Mouse (Mus musculus) adrenal gland, adult 8-10 months (tissue): ENCODE data around the gene Gm6676. TPM values are rescaled to one million over a fixed set of nuclear protein-coding genes. Genes with fewer than 3 reads are reported as not detected.
"Not testable (repeated sequence)": the region's sequence is repeated elsewhere in the genome, so short reads cannot be mapped to it uniquely, and the experiment has no call there.

Experiments used
- DNase-seq: peaks from one replicate; pipeline ENCODE4 v3.0.0; 2022
- total RNA-seq, 4 experiments: library from RNA; stranded (reverse); gene quantifications; 2 replicates each; pipeline ENCODE4 v1.2.4; 2022

Gene Gm6676
- total RNA-seq, result not detected

GRCm38 (mm10) chr14:7125312-7125711, at the start of gene Gm6676:
Gm6676 (minus strand) TSS chr14:7125412.
- DNase-seq, result not testable (repeated sequence)

- not testable (repeated sequence) for DNase-seq
These were observed 49.3 kb upstream of the Gm6676 start, which contains the start of gene Gm3512 for GRCm38 (mm10) chr14:7174483-7174971. Gm3512 (minus strand) TSS chr14:7174533.

GRCm38 (mm10) chr14:7105124-7105802, 19.9 kb downstream of the Gm6676 start:
- DNase-seq, result not testable (repeated sequence)

GRCm38 (mm10) chr14:7100521-7100920, 24.7 kb downstream of the Gm6676 start, which contains the start of gene Gm3696:
Gm3696 (minus strand) TSS chr14:7100621.
- DNase-seq, result not testable (repeated sequence)

Other genes with a start within 250 kb of the Gm6676 start
- under 1 TPM in 1 of 4 experiments, not detected in 3; 0.15 TPM for gene Gm3667, start 235.4 kb downstream of the Gm6676 start, total RNA-seq
- not detected for gene Gm6356, start 151.6 kb downstream of the Gm6676 start, total RNA-seq
- under 1 TPM in 2 of 4 experiments, not detected in 2; 0.16 to 0.28 TPM for gene Gm10406, start 98.0 kb downstream of the Gm6676 start, total RNA-seq
- not detected for gene Gm3685, start 80.4 kb downstream of the Gm6676 start, total RNA-seq
- gene Gm3696, start 24.8 kb downstream of the Gm6676 start, total RNA-seq, result 1 to 10 TPM in 1 of 4 experiments, not detected in 3; 2.2 TPM
- gene Gm3512, start 49.1 kb upstream of the Gm6676 start, total RNA-seq, result 1 to 10 TPM in 1 of 4 experiments, under 1 TPM in 3; 0.46 to 1.1 (median 0.68) TPM
- gene Gm16434, start 69.1 kb upstream of the Gm6676 start, total RNA-seq, result not detected
- gene Gm3727, start 139.3 kb upstream of the Gm6676 start, total RNA-seq, result not detected
- gene Gm3739, start 189.6 kb upstream of the Gm6676 start, total RNA-seq, result under 1 TPM in 2 of 4 experiments, not detected in 2; 0.21 to 0.24 TPM
- not detected for gene Gm5797, start 207.0 kb upstream of the Gm6676 start, total RNA-seq
- gene Gm8374, start 239.7 kb upstream of the Gm6676 start, total RNA-seq, result not detected